Mouse (Mus musculus): ENCODE measurements around the gene Acsl6.
"Not testable (repeated sequence)": the region's sequence is repeated elsewhere in the genome, so short reads cannot be mapped to it uniquely, and the experiment has no call there.

Acsl6 gene

GRCm38 (mm10) chr11:54303728-54304470 lies at the start of gene Acsl6:
Gene Acsl6, plus strand, starts transcription at chr11:54303798.
- peak; percentile 43 for DNase-seq (ENCODE audit: low read depth, low spot score)

GRCm38 (mm10) chr11:54254114-54254513 lies 49.5 kb upstream of the Acsl6 start:
- DNase-seq (ENCODE audit: low read depth, low spot score) = no peak

- peak; percentile 88 for DNase-seq (ENCODE audit: low read depth, low spot score)
Measured at GRCm38 (mm10) chr11:54256624-54257376, 46.8 kb upstream of the Acsl6 start.

- no peak for DNase-seq (ENCODE audit: low read depth, low spot score)
Measured at GRCm38 (mm10) chr11:54263405-54264031, 40.1 kb upstream of the Acsl6 start.

GRCm38 (mm10) chr11:54264542-54264941 lies 39.1 kb upstream of the Acsl6 start:
- peak; percentile 57 for DNase-seq (ENCODE audit: low read depth, low spot score)

GRCm38 (mm10) chr11:54267177-54267576 lies 36.4 kb upstream of the Acsl6 start, which contains the start of gene Il3:
Gene Il3, minus strand, starts transcription at chr11:54267277.
- no peak for DNase-seq (ENCODE audit: low read depth, low spot score)

GRCm38 (mm10) chr11:54269191-54269896 lies 34.3 kb upstream of the Acsl6 start:
- no peak for DNase-seq (ENCODE audit: low read depth, low spot score)

GRCm38 (mm10) chr11:54271437-54271949 lies 32.1 kb upstream of the Acsl6 start:
- DNase-seq (ENCODE audit: low read depth, low spot score) = no peak

- DNase-seq (ENCODE audit: low read depth, low spot score) = no peak
Measured at GRCm38 (mm10) chr11:54287821-54288453, 15.7 kb upstream of the Acsl6 start.

GRCm38 (mm10) chr11:54292163-54292562 lies 11.4 kb upstream of the Acsl6 start:
- DNase-seq (ENCODE audit: low read depth, low spot score) = no peak

GRCm38 (mm10) chr11:54293980-54294807 lies 9.4 kb upstream of the Acsl6 start:
- no peak for DNase-seq (ENCODE audit: low read depth, low spot score)

- DNase-seq (ENCODE audit: low read depth, low spot score) = no peak
Measured at GRCm38 (mm10) chr11:54295971-54296370, 7.6 kb upstream of the Acsl6 start.

GRCm38 (mm10) chr11:54296734-54297133 lies 6.9 kb upstream of the Acsl6 start:
- no peak for DNase-seq (ENCODE audit: low read depth, low spot score)

- DNase-seq (ENCODE audit: low read depth, low spot score) = not testable (repeated sequence)
Measured at GRCm38 (mm10) chr11:54297471-54297870, 6.1 kb upstream of the Acsl6 start.

GRCm38 (mm10) chr11:54298777-54299176 lies 4.8 kb upstream of the Acsl6 start:
- no peak for DNase-seq (ENCODE audit: low read depth, low spot score)

- no peak for DNase-seq (ENCODE audit: low read depth, low spot score)
Measured at GRCm38 (mm10) chr11:54301994-54302393, 1.6 kb upstream of the Acsl6 start.

GRCm38 (mm10) chr11:54302606-54303005 lies 992 bp upstream of the Acsl6 start:
- DNase-seq (ENCODE audit: low read depth, low spot score) = no peak

- DNase-seq (ENCODE audit: low read depth, low spot score) = no peak
Measured at GRCm38 (mm10) chr11:54303076-54303727, 396 bp upstream of the Acsl6 start.

GRCm38 (mm10) chr11:54304471-54304873 lies 874 bp downstream of the Acsl6 start:
- no peak for DNase-seq (ENCODE audit: low read depth, low spot score)

- DNase-seq (ENCODE audit: low read depth, low spot score) = peak; percentile 41
Measured at GRCm38 (mm10) chr11:54305331-54305730, 1.7 kb downstream of the Acsl6 start.
